Mouse (Mus musculus) adrenal gland, postnatal 14 days (tissue): ENCODE results near the gene Ldb3. TPM values are rescaled to one million over a fixed set of nuclear protein-coding genes. Genes with fewer than 3 reads are reported as not detected.
A peak's percentile ranks its signal among the peaks of the same experiment; 100 is the strongest.

Source experiments
- DNase-seq: peaks from one replicate; pipeline ENCODE4 v3.0.0; 2021; ENCODE audit warnings: mixed read lengths
- total RNA-seq: library from RNA; stranded (reverse); gene quantifications from 2 replicates; pipeline ENCODE4 v1.2.3, GENCODE M21; 2021

The Ldb3 gene
- total RNA-seq, 1 experiment from 2014 or later = 0.44 TPM

DNA sequence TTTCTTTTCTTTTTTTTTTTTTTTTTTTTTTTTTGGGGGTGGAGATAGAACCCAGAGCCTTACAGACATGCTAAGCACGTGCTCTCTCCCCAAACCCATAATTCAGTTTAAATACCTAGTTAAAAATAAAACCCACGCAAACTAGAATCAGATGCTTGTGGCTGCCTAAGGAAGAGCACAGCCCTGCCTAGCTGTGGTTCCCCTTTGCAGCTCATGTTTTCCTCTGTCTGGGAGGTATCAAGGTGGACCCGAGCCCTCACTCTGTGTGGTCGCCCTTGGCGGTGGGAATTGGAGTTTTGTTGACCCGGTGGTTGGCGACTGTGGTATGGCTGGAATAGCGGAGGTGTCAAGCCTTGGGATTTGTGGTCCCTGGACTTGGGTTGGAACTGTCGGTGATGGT is 29.5 kb downstream of the Ldb3 start:
- no peak for DNase-seq

DNA sequence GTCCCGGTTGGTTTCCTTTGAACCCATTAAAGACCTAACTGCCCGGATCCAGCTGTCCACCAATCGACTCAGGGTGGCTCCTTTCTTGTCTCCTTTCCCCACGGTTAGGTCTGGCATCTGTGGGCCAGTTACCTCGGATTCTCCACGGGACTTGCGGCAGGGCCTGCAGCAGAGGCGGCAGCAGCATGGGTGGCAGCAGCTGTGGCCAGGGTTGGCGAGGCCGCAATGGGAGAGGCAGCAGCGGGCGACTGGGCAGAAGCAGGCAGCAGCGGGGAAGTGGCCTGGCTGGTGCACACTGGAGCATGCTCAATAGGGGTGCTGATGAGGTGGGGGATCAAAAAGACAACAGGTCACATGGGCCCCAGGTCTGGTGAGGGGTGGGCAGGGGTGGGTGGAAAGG is 33.3 kb downstream of the Ldb3 start:
- DNase-seq = no peak

DNA sequence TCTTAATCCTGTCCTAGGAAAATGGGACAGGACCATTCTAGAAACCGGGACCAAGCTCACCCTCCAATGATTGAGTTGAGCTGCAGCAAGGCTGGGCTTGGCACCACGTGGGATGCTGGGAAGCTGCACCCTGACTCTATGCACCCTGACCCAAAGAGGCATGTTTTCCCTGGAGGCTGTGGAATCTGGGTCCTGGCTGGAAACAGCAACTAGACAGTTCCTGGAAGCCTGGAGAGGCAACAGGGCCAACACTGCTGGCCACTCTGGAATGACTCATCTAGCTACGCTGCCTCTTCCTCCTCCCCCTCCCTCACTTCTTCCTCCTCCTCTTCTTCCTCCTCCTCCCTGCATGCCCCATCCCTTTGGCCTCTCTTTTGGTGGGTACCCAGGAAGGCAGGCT is 34.4 kb downstream of the Ldb3 start:
- peak; percentile 66 for DNase-seq

DNA sequence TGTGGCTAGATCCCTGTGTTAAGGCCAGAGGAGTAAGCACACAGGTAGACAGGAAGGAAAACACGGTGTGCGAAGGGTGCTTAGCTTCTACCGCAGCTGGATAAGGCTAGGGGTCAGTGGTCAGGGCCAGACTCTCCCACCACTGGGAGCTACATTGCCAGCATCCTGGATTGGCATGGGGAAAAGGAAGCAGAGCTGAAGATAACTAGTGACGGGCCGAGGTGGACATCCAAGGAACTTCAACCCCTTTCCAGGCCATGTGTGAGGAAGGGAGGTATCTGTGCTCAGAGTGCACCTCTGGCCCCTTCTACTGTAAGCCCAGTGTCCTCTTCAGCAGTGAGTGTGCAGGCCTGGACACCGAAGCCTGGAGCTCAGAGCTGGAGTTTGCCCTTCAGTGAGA is 35.0 kb downstream of the Ldb3 start:
- DNase-seq = no peak

DNA sequence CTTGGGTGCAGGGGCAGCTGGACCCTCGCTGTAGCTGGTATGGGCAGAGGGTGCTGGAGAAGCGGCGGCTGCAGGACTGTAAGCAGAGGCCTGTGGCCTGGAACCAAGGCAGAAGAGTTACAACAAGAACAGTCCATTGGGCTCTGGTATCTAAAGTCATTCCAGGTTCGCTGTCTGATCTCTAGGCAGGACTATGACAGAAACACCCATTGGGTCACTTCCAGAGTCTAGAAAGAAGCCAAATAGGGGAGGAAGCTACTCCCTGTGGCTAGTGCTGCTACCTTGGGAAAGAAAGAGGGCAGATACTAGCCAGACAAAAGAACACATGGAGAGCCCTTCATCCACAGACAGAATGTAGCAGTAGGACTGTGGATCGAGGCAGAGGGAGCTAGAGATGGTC is 36.3 kb downstream of the Ldb3 start:
- DNase-seq = no peak

DNA sequence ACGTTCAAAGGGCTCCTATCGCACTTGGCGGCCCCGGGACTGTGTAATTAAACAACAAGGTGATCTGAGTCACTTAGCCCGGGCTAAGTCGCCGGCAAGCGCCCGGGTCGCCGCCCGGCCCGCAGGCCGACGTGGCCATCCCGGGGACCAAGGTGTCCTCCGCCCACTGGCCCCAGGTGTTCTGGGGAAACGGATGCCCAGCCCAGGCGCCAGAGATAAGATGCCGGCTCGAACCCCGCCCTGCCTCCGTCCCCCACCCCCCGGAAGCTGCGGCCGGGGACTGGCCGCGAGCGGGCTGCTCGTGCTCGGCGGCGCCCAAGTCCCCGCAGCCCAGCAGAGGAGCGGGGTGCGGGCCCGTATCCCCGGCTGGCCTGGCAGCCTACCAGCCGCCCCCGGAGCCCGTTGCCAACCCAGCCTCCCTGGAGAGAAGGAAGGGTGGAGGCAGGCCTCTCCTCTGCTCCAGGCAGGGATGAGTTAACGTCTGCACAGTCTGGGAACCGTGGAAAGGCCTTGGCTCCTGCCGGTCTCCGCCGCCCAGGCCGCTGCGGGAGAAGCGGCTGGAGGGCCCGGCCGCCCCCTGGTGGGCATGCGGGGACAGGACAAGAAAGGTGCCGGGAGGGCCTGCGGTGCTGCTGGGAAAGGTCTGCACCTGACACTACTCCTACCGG is 39.3 kb downstream of the Ldb3 start:
- peak; percentile 93 for DNase-seq

DNA sequence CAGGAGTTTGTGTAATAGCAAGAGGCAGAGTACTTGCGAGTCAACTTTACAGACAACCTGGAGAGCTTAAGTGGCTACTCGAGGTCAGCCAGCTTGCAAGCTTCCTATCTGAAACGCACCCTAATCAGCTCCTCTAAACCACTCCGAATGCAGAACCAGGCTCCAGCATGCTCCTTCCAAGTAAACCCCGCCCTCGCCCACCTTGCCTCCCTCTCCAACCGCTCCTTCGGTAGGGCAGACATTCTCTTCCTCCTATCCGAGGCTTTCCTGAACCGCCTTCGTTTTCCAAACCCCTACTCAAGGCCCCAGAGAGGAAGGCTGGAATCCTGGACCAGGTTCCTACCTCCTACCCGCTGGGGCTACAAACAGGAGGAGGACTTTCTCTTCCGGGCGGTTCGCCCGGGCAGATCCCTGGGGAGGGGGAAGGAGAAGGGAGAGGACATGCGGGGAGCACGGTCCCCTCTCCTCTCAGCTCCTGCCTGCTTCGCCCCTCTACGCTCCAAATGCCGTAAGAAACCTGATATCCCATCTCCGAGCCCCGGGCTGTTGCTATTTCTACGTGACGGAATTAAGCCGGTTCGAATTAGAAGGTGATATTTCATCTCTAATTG is 40.0 kb downstream of the Ldb3 start:
- peak; percentile 76 for DNase-seq

DNA sequence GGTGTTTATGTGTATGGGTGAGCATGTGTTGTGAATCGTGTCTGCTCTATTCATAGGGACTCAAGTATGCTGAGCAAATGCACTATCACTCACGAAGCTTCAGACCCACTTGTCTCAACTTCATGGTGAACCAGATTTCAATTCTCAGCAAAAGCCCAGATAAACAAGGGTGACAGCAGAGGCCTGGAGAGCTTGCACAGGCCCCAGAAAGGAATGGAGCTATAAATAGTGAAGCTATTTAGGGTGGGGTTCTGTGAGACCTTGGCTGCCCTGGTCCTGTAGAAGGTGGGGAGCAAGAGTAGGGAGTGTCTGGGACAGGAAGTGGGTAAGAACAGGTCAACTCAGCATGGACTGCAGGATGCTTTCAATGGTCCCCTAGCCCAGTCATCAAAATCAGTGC is 43.9 kb downstream of the Ldb3 start:
- DNase-seq = no peak

DNA sequence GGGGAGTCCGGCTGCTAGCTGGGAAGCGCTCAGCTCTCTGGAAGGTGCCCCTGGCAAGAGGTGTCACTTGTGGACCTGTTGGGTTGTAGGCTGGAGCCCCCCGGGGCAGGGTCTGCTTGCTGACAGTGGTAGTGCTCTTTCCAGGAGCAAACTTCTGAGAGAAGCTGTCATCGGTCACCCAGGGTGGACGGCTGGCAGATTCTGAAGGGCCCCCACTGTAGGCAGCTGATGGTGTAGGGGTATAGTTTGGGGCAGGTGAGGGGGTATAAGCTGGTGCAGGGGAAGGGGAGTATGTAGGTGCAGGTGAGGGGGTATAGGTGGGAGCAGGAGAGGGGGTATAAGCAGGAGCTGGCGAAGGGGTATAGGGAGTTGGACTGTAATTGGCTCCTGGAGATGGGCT is 44.5 kb downstream of the Ldb3 start:
- DNase-seq = no peak

DNA sequence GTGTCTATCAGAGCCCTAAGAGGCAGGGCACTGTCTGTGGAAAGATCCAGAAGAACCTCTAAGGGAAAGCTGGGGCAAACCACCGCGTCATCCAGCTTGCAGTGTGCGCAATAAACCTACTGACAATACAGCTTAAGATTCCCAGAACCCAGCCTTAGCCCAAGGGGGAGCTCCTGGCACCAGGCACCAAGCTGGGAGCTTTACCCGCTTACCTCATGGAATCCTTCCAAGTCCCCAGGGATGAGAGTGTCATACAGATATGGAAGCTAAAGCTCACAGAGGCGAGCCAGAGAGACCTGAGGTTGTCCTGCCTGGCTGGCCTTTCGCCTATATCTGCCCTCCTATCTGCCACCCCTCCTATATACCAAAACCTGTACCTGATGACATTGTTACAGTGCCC is 44.9 kb downstream of the Ldb3 start:
- no peak for DNase-seq

DNA sequence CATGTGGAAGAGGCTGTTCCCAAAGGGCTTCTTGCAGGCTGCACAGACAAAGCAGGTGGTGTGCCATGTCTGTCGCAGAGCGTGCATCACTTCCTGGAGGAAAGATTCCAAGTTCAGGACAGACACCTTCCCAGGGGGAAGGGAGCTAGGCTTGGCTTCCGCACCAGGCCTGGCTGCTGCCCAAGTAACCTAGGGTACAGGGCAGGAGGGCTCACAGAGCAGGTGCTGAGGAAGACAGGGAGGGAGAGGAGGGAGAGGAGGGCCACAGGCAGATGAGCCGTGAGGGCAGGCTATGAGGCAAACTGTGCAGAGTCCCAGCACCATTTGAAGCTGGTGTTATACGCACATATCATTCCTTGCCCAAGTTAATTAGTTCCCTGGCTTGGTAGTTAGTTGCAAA is 46.6 kb downstream of the Ldb3 start:
- DNase-seq = no peak

DNA sequence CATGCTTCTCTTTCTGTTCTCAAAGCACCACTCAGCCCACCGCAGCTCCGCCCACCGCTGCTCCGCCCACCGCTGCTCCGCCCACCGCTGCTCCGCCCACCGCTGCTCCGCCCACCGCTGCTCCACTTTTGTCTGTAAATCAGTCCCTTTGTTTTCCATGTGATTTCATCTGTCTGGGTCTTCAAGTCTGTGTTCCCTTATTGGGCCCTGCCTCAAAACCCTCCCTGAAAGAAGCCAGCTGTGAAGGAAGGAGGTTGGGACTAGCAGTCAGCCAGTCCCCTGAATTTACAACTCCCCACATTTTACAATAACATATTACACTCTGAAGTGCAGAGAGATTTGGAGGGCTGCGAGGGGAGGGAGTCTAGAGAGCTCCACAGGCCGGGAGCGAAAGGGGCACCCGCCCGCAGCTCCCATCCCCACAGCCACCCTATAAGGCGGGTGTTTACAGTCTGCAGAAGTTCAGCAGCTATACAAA is 47.8 kb downstream of the Ldb3 start:
- peak; percentile 70 for DNase-seq

DNA sequence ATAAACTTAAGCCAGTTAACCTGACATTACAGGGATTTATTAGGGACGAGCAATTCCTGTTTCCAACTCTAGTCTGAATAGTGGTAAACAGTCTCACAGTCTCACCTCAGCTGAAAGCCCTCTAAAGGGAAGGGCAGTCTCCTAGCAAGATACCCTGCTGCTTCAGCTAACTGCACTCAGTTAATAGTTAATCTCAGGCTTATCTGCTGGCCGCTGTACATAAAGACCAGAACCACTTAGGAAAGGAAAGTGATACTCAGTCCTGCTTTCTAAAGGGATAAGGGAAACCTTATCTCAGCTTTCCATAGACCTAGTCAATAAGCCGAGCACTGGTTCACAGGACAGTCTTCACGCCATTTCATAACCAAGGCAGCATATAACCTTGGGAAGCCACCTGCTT is 52.6 kb downstream of the Ldb3 start:
- no peak for DNase-seq

DNA sequence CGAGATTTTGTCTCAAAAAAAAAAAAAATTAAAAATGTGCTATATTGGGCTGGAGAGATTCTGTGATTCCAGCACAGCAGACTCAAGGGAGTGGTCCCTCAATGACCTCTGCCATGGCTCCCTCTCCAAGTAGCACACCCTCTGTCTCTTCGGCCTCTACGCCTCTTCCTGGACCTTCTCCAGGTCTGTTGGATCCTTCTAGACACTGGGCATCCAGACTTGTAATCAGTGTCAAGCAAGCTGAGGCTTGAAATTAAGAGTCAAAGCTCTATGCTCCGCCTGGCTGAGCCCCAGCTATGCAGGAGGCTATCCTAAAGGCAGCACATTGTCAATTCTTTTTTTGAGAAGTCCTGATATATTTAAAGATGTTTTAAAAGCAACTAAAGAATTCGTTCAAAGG is 54.9 kb downstream of the Ldb3 start:
- no peak for DNase-seq

DNA sequence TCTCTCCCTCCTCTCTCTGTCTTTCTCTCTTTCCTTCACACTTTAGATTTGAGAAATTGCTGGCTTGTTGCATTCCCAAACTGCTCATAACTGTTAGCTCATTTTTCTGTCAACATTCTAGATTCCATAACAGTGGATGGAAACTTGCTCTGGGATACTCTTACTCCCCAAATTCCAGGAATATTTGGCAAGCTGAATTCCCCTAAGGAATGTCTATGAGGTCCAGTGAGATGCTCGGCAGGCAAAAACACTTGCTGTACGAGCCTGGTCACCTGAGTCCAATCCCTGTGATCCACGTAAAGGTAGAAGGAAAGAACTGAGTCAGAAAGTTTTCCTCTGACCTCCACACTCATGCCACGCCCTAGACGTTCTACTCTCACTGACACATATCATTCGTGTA is 55.9 kb downstream of the Ldb3 start:
- DNase-seq = no peak

DNA sequence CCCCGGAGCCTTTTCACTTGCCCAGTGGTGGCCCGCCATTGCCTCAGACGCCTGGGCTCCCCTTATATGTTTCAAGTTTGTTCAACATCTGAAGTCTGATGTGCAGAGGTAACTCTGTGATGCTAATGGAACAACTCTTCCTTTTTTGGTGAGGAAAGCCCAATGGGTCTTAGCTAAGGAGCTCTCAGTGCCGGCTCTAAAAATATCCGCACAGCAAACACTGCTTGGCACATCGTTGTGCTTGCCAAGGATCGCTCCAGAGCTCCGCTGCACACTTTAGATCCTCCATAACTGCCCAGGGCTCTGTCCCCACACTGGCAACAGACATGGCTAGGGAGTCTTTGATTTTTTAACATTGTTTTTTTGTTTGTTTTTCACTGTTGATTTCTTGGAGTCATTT is 59.7 kb downstream of the Ldb3 start:
- DNase-seq = no peak

DNA sequence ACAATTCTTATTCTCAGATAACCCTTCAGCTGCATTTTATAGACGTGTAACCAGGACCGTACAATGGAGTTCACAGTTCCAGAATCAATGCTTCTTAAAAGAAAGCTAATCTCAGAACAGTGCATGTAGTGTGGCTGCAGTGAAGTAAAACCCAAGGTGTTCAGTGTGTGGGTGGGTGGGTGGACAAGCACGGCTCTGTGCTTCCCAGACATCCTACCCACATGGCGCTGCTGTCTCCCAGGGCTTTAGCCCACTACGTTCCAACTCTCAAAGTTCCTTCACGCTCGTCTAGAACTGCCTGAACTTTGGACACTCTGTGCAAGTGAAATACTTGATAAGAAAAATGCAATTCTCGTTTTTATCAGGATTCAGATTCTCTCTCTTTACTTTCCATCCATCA is 65.8 kb downstream of the Ldb3 start, which contains the start of gene 9230112D13Rik:
9230112D13Rik (minus strand) TSS at position 101 of the 400 bp plus-strand sequence.
- no peak for DNase-seq

DNA sequence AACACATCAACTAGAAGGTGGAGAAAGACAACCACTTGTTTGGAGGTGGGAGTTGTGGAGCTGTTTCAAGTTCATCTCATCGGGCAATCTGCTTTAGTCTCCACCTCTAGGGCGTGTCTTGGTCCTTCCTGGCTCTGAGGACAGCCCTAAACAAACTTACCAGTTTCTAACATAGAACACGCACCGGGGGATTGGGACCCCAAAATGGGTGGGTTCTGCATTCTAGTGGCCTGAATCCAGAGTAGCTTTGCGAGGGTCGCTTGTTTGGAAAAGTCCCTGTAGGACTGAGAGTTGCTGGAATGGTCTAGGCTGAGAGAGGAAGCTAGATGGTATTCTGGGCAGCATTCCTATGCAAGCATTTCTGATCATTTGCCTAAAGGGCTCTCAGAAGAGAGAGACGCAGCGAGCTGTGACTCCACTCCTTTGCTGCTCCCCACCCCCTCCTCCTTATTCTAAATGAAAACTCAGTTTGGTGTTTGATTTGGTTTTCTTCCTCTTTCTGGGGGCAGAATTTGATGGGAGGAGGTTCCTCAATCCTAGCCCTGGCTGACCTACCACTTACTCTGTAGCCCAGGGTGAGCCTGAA is 70.4 kb downstream of the Ldb3 start:
- no peak for DNase-seq

DNA sequence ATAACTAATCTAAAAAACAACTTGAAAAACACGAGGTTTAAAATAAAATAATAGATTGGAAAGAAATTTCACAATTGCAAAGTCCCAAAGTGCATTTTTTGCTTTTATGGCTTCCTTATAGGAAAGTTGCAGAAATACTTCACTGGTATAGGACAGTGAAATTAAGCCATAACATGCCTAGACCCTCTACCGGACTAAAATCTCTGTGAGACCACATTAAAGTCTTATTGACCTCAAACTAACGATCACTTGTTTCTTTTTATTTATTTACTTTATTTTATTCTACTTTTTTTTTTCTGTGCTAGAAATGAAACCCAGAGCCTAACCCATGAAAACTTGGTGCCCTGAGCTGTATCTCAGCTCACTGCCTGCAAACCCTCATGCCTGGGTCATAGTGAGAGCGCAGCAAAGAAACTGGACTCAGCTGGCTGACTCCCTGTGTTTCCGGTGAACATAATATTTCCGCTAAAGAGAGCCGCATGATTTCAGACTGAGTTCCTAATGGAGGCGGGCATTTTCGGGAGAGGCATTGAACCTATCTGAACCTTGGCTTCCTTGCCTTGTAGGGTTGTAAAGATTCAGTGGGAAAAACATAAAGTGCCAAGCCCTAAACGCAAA is 71.4 kb downstream of the Ldb3 start:
- DNase-seq = no peak

DNA sequence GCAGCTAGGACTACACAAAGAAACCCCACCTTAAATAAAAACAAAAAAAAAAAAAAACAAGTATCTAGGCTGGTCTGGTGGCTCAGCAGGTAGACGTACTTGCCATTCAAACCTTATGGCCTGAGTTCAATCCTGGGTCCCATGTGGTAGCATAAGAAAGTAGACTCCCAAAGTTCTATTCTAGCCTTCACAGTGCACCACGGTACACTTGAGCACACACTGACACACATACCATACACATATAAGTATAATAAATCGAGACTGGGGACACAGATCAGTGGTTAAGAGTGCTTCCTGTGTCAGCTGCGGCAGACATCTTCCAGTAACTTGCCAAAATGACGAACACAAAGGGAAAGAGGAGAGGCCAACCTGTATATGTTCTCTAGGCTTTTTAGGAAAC is 72.6 kb downstream of the Ldb3 start:
- no peak for DNase-seq

DNA sequence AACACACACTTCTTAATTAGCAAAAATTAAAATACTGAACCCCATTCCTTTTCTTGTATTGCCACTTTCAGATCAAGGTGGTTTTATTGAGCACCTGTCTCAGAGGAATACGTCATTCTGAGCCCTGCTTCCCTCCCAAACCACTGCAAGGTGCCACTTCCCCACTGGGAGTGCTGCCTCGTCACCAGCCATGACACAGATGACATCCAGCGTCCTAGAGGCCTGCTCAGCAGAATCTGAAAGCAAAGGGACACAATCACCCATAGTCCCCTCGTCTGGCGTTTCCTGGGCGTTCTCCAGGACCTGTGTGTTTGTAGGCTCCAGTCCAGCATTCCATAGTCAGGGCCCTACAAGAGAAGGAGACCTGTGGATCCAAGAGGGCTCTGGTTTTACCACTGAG is 74.4 kb downstream of the Ldb3 start:
- peak; percentile 58 for DNase-seq

DNA sequence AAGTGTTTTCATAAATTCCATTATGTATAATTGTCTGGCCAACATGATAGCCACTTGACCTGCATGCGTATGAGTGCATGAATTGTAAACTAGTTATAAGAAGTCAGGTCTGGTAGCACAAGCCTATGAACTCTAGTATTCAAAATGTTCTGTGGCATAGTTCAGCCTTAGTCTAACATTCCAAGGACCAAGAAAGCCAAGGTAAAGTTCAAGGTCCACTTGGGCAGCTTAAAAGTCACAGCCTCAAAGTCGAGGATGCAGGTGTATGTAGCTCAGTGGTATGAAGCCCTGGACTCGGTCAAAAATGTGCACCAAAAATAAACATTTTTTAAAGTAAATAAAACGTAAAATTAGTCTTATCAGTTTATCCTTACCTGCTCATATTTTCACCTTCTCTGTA is 75.9 kb downstream of the Ldb3 start:
- no peak for DNase-seq

DNA sequence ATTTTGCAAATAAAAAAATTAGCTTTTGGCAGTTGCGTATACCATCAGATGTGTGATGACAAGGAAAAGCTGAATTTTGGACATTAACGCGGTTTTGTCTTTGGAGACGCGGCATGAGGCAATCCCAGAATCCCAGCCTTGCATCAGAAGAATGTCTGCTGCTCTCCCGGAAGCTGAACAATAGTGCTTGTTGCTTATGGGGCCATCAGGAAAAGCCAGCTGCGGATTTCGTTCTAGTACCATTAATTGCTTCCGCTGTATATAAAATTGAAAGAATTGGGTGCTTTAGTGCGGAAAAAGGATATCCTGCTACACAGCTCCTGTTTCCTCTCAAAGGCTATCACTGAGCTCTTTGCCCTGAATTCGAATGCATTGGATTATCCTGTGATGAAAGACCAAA is 76.6 kb downstream of the Ldb3 start:
- no peak for DNase-seq
